Mouse (Mus musculus): Measurements from ENCODE around the gene Abtb2. TPM values are rescaled to one million over a fixed set of nuclear protein-coding genes. Genes with fewer than 3 reads are reported as not detected.
A peak's percentile ranks its signal among the peaks of the same experiment; 100 is the strongest.

Abtb2 gene
- total RNA-seq, 2 experiments from 2014 or later = 6.9 to 11.3 TPM

DNA sequence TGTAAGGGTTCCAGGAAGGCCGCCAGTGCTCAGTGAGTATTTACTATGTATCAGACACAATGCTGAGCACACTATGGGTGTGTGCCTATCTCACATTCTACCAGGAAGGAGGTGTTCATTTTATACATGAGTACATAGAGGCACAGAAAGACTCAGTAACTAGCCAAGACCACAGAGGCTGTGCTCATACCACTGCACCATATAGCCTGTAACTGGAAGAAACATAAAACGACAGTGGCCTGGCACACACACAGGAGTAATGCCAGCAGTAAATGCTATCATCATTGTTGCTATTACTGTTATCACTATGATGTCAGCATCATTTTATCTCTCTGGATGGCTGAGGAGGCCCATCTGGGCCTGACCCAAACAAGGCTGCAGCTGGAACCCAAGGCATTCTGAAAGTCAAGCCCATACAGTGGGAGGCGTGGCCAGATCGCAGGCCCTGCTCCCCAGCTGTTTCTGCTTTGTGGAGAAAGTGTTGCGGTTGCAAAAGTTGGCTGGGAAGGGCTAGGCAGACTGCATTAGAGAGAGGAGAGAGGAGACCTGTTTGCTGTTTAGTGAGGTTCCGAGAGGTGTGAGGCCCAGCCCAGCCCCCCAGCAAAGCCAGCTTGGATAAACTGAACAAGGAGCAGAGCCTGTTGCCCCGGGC is 118.9 kb downstream of the Abtb2 start:
- DNase-seq (ENCODE audit: low spot score) = no peak

DNA sequence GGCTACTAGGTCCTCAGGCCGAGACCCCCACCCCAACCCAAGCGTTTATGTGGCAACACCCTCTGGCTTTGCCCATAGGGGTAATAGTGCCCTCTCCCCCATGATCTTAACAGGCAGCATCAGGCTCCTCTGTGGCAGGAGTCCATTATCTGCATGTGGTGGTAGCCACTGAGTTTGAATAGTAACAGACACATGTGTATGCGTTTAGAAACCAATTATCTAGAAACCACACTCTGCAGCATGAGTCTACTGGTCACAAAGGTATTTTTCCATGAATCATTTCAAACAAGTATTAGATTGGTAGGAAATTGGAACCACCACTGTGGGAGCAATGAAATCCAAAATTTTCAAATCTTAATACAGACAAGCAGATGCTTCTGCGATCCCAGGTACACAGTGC is 119.5 kb downstream of the Abtb2 start:
- no peak for DNase-seq (ENCODE audit: low spot score)

DNA sequence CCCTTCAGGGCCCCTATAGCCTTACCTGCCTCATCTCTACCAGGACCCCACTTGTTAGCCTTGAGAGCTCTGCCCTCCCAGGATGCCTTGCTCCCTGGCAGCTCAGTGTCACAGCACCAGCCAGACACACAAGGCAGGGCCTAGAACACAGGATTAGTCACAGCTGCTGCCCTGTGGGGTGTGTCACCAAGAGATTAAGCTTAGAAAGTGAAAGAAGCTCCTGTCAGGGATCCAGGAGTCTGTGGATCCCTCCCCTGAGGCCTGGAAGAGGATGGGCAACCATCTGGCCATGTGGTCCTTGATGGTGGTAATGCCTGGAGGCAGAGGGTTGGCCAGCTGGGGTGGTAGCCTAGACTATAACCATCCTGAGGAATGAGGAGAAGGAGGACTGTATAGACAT is 121.0 kb downstream of the Abtb2 start:
- no peak for DNase-seq (ENCODE audit: low spot score)

DNA sequence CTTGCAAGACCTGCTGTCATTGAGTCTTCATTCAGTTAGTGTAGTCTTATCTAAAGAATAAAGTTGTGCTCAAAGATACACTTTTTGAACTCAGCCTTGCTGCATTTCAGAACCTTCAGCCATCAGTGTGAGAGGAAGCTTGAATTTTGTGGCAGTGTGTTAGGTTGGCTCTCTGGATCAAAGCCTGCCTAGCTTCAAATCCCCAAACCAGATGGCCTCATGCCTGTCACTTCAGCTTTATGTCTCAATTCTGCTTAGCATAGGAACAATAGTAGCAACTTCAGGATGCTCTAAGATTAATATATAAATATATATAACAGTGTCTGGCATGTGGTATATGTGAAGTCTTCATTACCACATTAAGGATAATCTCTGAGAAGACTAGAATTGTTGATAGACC is 121.8 kb downstream of the Abtb2 start:
- DNase-seq (ENCODE audit: low spot score) = no peak

DNA sequence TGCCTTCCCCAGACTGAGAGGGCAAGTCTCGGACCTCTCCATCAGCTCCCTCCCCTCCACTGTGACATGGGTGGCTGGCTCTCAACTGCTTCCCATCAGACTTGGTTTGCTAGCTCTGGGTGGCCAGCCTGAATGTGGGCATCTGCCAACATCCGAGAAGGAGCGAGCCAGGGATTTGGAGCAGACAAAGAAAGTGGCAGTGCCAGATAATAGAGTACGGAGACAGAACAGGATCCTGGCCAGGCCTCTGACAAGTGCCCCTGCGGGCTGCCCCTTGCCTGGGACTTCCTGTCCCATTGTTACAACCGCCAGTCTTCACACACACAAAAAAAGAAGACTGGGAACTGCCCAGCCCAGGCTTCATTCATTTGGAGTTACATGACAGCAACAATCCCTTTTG is 124.3 kb downstream of the Abtb2 start:
- DNase-seq (ENCODE audit: low spot score) = no peak

DNA sequence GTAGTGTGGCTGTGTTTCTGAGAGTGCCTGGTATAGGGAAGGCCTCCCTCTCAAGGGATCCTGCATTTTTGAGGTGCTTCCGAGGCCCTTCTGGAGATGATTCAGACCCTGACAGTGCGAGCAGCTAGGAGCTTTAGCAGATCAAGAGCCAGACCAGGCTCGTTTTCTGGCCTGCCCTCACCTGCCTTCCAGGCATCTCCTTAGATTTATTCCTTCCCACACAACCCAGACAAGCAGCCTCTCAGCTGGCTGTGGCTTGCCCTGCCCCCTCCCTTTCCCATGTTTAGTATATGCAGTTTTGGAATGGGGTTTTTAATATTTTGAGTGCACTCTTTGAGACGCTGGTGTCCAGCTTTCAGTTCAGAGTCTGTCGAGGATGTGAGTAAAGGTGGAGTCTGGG is 124.7 kb downstream of the Abtb2 start:
- DNase-seq (ENCODE audit: low spot score) = no peak

DNA sequence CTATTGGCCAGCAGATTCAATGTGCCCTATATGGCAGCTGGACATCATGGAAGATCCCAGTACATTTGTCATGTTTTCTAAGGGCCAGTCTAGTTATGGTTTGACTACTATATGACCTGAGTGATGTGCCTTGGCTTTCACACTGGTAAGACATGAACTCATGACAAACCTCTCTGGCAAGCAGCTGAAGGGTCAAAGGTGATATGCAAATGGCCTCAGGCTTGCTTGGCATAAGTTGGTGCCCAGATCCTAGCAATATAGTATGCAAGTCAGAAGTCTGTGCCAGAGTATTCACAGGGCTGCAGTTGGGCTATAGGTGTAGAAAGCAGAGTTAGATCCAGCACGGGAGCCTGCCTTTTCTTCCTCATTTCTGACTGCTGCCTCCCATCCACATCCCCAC is 125.2 kb downstream of the Abtb2 start:
- DNase-seq (ENCODE audit: low spot score) = no peak

DNA sequence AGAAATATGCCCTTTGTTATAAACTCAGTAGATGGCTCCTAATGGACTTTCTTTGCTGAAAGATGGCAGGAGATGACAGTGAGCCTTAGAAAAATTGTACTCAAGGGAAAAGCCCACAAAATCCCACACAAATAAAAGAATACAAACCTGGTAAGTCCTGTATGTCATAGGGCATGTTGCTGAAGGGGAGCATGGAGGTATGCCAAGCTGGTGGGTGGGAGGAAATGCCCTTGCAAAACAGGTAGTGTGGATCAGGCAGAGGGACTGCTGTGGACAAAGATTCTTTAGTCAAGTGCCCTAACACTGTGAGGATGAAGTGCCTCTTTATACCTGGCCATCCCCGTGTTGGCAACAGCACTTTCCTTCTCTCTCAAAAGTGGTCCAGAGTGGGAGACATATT is 126.7 kb downstream of the Abtb2 start:
- DNase-seq (ENCODE audit: low spot score) = no peak

DNA sequence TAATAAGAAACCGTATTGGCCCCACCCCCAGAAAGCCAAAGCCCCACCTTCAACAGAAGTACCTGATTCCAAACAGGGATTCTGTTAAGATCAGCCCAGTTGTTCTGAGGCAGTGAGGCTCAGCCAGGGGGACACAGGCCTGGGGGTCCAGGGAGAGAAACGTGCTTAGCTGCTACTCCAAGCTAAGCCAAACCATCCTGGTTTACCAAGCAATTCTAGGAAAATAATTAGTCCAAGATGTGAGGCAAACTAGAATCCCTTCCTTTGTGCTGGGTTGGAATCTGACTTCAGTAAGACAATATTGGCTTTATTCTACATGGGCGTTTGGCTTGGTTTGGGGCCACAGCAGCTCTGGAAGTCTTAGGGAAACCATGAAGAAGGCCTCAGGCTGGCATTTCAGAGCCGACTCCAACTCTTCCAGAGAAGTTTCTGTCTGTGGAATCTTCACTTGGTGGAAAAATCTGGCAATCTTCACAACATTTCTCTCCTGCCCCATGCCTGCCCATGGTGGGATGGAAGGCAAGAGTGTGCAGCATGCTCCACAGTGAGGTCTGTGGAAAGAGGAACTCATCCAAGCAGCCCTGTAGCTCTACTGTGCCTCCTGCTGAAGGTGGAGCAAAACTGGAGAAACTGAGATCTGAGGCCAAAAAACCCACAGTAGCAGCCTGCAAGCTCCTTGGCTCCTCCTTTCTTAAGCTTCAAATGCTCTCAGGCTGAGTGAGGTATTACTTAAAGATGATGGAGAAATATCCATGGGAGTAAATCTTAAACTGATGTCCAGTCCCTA is 128.9 kb downstream of the Abtb2 start:
- DNase-seq (ENCODE audit: low spot score) = no peak

DNA sequence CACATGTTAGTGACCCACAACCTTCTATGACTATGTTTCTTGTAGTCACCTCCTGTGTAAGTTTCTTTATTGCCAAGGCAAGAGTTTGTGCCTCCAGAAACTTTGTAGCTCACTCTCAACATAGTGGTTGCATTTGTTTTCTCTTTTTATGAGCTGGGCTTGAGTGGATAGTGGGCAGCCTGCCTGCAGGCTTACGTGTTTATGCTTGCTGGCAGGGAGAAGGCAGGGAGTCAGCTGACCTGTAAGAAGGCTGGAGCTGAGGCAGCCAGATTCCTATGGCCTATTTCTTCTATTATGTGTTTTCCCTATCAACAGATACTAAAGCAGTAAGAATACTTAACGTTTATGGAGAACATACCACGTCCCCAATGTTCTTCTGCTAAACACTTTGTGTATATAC is 130.1 kb downstream of the Abtb2 start:
- peak; percentile 79 for DNase-seq (ENCODE audit: low spot score)

DNA sequence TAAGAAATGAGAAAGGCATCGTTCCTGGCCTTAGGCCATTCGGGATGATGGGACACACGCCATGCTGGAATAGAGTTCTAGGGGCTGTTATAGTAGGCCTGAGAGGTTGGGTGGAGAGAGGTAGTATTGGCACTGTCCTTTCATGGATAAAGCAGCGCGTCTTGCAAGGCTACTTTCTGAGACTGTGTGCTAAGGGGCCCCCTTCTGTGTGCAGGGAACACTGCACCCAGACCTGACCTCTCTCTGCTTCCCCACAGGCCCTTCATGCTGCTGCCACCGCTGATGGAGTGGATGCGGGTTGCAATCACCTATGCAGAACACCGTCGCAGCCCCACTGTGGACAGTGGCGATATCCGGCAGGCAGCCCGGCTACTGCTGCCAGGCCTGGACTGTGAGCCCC is 134.4 kb downstream of the Abtb2 start:
- DNase-seq (ENCODE audit: low spot score) = peak; percentile 19

DNA sequence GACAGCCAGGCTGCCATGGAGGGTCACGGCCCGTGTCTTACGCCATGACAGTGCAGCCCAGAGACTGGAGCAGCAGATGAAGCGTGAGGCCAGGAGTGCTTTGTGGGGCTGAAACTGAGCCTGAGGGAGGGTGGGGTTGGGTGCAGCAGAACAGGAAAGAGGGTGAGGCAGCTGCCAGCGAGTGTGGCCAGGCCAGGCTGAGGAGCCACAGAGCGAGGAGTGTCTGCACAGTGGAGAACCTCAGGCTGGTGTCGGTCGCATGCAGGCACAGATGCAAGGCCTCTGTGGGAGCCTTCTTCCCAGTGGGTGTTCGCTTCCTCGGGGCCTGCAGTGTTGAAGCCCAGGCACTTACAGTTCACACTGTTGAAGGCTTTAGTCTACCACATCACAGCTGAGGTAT is 137.2 kb downstream of the Abtb2 start:
- DNase-seq (ENCODE audit: low spot score) = no peak

DNA sequence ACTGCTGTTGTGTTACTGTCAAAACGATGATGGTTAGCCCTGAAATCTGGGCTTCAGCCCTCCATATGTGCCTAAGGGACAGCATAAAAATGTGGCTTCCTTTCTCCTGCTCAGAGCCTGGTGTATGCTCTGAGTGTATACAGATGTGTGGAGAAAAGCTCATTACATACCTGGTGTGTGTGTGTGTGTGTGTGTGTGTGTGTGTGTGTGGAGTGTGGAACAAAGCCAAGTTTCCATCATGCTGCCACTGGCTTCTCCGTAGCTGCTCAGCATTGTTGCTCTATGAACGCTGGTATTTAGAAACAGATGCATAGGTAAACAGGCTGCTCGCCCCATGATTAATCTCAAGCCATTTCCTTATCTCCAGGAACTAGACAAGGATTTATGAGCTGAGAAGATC is 137.8 kb downstream of the Abtb2 start:
- no peak for DNase-seq (ENCODE audit: low spot score)

DNA sequence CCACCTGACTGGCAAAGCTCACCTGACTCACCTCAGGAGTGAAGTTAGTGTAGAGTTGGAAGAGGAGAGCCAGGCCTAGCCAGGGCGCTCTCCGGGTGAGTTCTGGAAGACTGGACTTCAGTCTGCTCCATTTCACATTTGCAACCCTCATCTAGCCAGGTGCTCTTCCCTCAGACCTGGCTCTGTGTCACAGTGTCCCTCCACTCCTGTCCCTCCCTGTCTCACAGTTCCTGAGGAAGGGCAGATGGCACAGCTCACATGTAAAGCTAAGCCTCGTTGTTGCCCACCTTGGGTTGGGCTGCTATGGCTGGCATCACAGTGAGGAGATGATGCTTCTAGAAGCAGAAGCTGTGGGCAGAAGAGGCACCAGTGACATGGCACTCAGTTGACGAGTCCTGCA is 139.7 kb downstream of the Abtb2 start:
- no peak for DNase-seq (ENCODE audit: low spot score)

DNA sequence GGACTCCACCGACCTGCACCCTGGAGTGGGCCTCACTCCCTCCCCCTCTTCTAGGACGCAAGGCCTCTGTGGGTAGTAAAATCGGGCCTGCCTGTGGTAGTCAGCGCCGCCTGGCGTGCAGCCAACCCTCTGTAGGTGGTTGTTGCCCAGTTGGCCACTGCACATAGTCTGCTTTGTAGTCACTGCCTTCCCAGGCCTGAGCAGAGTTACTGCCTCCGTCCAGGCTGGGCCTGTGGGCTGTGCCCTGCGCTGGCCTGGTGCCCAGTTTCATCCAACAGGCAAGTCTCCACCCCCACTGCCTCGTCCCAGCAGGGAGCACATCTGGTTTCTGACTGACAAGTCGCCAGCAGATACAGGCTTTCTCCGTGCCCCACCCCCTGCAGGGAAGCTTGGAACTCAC is 140.1 kb downstream of the Abtb2 start:
- DNase-seq (ENCODE audit: low spot score) = peak; percentile 18

DNA sequence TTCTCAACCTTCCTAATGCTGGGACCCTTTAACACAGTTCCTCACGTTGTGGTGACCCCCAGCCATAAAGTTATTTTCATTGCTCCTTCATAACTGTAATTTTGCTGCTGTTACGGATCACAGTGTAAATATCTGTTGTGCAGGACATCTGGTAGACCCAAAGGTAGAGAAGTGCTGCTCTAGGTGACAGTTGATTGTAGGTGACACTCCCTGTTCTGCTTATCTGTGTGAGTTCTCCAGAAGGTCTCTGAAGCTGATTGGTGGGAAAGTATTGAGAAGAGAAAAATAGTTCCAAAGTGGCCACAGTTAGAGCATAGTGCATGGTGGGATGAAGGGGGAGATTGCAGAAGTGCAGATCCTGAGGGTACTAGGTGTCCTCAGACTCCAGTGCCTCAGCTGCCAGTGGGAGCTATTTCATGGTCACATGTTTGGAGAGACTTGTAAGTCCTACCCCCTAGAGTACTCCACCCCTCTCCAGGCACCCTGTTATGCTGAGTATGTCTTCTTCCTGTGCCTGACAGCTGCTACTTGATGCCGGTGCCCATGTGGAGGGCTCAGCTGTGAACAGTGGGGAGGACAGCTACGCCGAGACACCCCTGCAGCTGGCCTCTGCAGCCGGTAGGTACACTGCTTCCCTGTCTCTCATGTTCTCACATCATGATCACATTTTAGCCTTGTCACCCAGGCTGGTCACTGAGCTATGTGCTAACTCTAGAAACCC is 141.1 kb downstream of the Abtb2 start:
- DNase-seq (ENCODE audit: low spot score) = peak; percentile 35

DNA sequence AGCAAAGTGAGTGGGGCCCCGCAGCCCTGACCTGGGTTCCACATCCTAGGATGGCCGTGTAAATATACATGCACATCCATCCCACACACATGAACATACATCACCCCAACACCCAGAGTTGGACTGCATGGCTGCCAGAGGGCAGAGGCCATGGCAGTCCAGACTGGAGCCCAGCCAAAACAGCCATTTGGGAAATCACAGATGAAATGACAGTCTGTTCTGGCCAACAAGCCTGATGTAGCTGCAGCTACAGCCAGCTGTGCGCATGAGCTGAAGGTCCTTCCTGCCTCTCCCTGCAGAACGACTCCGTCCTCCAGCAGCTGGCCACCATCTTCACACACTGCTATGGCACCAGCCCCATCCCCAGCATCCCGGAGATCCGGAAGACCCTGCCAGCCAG is 144.7 kb downstream of the Abtb2 start:
- DNase-seq (ENCODE audit: low spot score) = no peak

DNA sequence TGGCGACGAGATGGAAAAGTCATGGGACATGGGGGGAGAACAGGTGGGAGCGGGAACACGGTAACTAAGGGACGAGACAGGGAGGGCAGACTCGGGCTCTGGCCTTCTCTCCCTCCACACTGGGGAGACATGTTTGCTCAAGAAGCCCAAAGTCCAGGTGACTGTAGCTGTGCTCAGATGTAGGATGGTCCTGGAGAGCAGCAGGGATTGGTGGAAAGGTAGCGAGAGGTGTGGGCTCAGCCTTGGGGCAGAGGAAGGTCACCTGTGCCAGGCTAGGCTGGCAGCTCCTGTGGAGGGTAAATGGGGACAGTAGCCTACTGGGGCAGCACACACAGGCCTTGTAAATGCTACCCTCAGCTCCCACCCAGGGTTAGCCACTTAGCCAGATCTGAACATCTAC is 147.7 kb downstream of the Abtb2 start:
- DNase-seq (ENCODE audit: low spot score) = no peak

DNA sequence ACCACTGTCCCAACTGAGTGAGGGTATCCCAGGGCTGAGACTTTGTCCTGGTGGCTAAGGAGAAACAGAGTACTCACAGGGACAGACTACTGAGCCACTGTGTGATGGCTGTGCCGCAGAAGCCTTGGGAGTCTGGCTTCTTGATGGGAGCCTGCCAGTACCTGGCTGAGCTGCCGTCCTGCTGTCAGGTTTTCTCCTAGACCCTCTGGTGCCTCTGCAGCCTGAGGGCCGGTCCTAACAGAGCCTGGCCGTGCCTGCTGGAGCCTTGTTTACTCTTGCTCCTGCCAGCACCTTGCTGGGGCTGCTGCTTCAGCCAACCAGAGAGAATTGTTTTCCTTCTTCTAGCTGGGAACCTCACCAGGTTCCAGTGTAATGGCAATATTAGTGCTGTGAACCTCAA is 148.3 kb downstream of the Abtb2 start:
- DNase-seq (ENCODE audit: low spot score) = no peak

DNA sequence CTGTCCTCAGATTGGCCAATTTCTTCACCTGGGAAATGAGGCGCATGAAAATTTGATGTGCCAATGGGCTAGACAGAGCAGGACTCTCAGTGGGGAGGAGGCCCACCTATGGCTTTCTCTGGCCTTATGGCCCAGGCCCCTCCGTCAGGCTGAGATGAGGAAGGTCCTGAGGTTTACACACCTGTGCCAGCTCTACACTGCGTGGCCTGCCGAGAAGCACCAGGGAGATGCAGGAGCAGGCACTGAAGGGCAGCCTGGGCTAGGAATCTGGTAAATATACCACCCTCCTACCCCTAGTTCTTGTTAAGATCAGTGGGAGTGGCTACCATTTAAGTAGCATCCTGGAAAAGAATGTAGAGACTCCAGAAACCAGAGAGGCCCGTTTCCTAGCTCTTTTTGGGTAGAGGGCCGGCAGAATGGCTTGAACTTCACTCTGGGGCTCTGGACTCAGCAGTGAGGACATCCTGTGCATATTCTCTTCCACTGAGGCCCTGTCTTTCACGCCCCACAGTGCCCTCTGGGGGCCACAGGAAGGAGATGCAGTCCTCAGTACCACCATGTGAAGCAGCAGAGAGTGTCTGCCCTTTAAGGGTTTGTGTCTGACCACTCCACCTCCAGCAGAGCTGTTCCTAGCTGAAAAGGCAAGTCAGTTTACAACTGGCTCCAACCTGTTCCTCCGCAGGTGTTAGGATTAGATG is 152.6 kb downstream of the Abtb2 start:
- DNase-seq (ENCODE audit: low spot score) = peak; percentile 75

DNA sequence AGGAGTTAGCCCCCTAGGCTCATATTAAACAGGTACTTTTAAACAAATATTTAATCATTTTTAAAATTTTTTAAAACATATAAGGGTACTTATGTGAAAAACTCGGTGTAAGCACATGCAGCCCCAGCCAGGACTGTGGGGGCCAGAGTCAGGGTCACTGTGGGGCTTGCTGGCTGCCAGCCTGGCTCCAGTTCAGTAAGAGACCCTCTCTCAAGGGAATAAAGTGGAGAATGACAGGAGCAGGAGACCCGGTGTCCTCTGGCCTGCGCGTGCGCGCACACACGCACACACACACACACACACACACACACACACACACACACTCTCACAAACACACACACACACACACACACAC is 153.2 kb downstream of the Abtb2 start:
- no peak for DNase-seq (ENCODE audit: low spot score)

DNA sequence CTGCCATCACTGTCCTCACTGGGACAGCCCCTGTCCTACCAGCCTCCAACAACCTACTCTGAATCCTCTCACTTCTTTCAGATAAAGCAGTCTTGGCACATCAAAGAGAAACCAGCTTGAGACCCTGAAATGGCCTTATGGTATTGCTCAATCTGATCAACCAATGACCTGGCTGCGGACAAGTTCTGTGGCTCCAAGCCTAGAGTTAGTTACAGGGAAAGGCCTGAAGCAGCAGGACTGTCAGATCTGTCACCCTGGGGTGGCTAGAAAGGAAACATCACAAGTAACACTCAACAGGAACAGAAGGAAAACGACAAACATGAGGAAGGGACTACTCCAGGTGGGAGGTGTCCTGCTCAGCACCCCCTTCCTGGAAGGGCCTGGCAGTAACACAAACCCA is 158.4 kb downstream of the Abtb2 start:
- DNase-seq (ENCODE audit: low spot score) = no peak

Data from gastrocnemius, adult 18-20 months (tissue).